Mouse (Mus musculus) stomach, postnatal 0 days (tissue): ENCODE data around the gene Zfp36l1. TPM values are rescaled to one million over a fixed set of nuclear protein-coding genes. Genes with fewer than 3 reads are reported as not detected.
A peak's percentile ranks its signal among the peaks of the same experiment; 100 is the strongest.

ENCODE experiments used
- ATAC-seq: fragments of 200-750 bp; cut with Nextera tagmentation; 2 replicates; pipeline ENCODE4 v1.8.0; 2017; ENCODE audit not compliant: low FRiP score, low TSS enrichment
- DNase-seq: peaks from one replicate; pipeline ENCODE4 v3.0.0-alpha.2; 2016; ENCODE audit warnings: low spot score
- H3K27ac ChIP-seq: fragments of 300-500 bp; sonication (generic); replicated peaks from 2 replicates; pipeline ENCODE4 v1.5.1; 2014; ENCODE audit warnings: mild to moderate bottlenecking, control low read depth
- H3K27me3 ChIP-seq: fragments of 300-500 bp; sonication (generic); 2 replicates; pipeline ENCODE4 v1.6.1; 2014; ENCODE audit warnings: low read length; ENCODE audit not compliant: control insufficient read depth, insufficient read depth
- H3K36me3 ChIP-seq: fragments of 300-500 bp; sonication (generic); 2 replicates; pipeline ENCODE4 v1.6.1; 2014; ENCODE audit warnings: low read length, mixed read lengths; ENCODE audit not compliant: control insufficient read depth, insufficient read depth
- H3K4me1 ChIP-seq: fragments of 300-500 bp; sonication (generic); replicated peaks from 2 replicates; pipeline ENCODE4 v1.6.1; 2014; ENCODE audit warnings: antibody characterized with exemption; ENCODE audit not compliant: control insufficient read depth, insufficient read depth
- H3K4me2 ChIP-seq: fragments of 300-500 bp; sonication (generic); replicated peaks from 2 replicates; pipeline ENCODE4 v1.6.1; 2014; ENCODE audit warnings: low read depth, mild to moderate bottlenecking, control low read depth, moderate library complexity
- H3K4me3 ChIP-seq: fragments of 300-500 bp; sonication (generic); 2 replicates; pipeline ENCODE4 v1.5.1; 2014; ENCODE audit warnings: low read depth, low read length, control low read depth
- H3K9ac ChIP-seq: fragments of 300-500 bp; sonication (generic); 2 replicates; pipeline ENCODE4 v1.6.1; 2014; ENCODE audit warnings: mild to moderate bottlenecking, low read length, control low read depth, mixed read lengths
- H3K9me3 ChIP-seq: fragments of 300-500 bp; sonication (generic); 2 replicates; pipeline ENCODE4 v1.6.1; 2016; ENCODE audit warnings: low read length; ENCODE audit not compliant: control insufficient read depth
- CTCF ChIP-seq: IDR thresholded peaks from 2 replicates; pipeline ENCODE4 v1.5.1; 2016; ENCODE audit warnings: antibody characterized with exemption, low read depth, mild to moderate bottlenecking, moderate library complexity
- EP300 ChIP-seq: optimal IDR thresholded peaks from 2 replicates; pipeline ENCODE3; 2016; ENCODE audit warnings: antibody characterized with exemption
- WGBS: fragments of 180-500 bp; shearing (Covaris S2); extraction: QIAGEN DNeasy Blood & Tissue Kit; methylation state at CpG from one replicate; pipeline ENCODE4 v1.1.7; 2014; 5-methylcytosine and 5-hydroxymethylcytosine counted together
- polyA plus RNA-seq: library from polyadenylated mRNA; unstranded; fragments of >200 nt; fragmentation: Nextera tagmentation; extraction: Ambion mirVana; gene quantifications from 2 replicates; pipeline ENCODE4 v1.2.1, GENCODE M21; 2015

The Zfp36l1 gene
- polyA plus RNA-seq, 1 experiment from 2014 or later = 90.8 TPM

DNA sequence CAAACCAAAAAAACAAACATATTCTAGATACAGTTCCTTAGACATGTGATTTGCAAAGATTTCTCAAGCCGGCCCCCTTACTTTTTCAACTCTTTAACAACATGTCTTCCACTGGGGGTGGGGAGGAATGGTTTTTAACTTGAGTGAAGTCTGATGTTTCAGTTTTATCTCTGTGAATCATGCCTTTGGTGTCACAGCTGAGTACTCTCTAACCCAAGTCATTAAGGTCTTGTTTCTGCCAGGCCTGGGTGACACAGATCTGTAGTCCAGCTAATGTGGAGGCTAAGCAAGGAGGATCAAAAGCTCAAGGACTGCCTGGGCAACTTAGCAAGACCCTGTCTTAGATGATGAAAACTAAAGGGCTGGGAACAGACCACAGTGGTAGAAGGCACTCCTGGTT lies 5.8 kb upstream of the Zfp36l1 start:
- no peaks in the 10 kb centered on the region for H3K27me3 ChIP-seq
- ATAC-seq (no peak), DNase-seq (no peak)
- H3K4me1 ChIP-seq = peaks cover 15% of the 10 kb centered on the region
- no peak overlapping the region for H3K4me3 ChIP-seq
- no peak overlapping the region for H3K27ac ChIP-seq
- no peak for TF ChIP-seq EP300
- no peak for TF ChIP-seq CTCF
- H3K4me2 ChIP-seq = no peak overlapping the region
- 83% methylated on average over 1 of the region's 1 CpGs for WGBS
- no peaks in the 10 kb centered on the region for H3K9me3 ChIP-seq
- peaks cover 4% of the 10 kb centered on the region; the same call in 1 of the 2 replicates for H3K36me3 ChIP-seq
- H3K9ac ChIP-seq = no peak overlapping the region

GRCm38 (mm10) chr12:80116206-80117112 lies 3.6 kb upstream of the Zfp36l1 start:
- 0 out of 2 replicates have a peak, but pooled peaks cover 6% of the 10 kb centered on the region for H3K4me1 ChIP-seq
- 34% methylated on average over 18 of the region's 18 CpGs for WGBS
- H3K36me3 ChIP-seq = peaks cover 4% of the 10 kb centered on the region; the same call in 1 of the 2 replicates
- no peak for DNase-seq
- TF ChIP-seq EP300 (no peak), CTCF (no peak)
- H3K27me3 ChIP-seq = no peaks in the 10 kb centered on the region
- peak overlapping the region; percentile 83 for H3K4me3 ChIP-seq
- peak overlapping the region; percentile 87 for H3K4me2 ChIP-seq
- no peaks in the 10 kb centered on the region for H3K9me3 ChIP-seq
- peak overlapping the region; percentile 94 for H3K9ac ChIP-seq
- peak overlapping the region; percentile 95 for H3K27ac ChIP-seq
- ATAC-seq = no peak; the same call in 1 of the 2 replicates

DNA sequence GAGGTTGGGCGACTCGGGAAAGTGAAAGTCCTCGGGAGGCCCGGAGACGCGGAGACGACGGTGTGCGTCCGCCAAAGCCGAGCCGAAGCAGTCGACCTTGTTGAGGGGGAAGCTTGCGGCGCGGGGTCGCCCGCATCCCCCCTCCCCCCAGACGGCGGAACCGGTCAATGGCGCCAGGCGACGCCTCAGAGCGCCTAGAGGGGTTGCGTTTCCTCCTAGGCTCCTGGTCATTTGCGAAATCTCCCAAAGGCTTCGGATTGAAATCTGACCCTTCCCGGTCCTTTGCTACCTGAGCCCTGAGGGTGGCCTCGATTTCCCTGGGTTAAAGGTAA lies 3.0 kb upstream of the Zfp36l1 start:
- Histone ChIP-seq H3K27ac (peak overlapping the region; percentile 95), H3K9me3 (no peaks in the 10 kb centered on the region), H3K9ac (peak overlapping the region; percentile 94), H3K36me3 (peaks cover 4% of the 10 kb centered on the region; the same call in 1 of the 2 replicates), H3K4me2 (peak overlapping the region; percentile 87), H3K4me3 (peak overlapping the region; percentile 83), H3K4me1 (0 out of 2 replicates have a peak, but pooled peaks cover 6% of the 10 kb centered on the region), H3K27me3 (no peaks in the 10 kb centered on the region)
- DNase-seq (no peak), ATAC-seq (no peak)
- no peak for TF ChIP-seq CTCF
- no peak for TF ChIP-seq EP300
- under 1% methylated on average over 28 of the region's 30 CpGs for WGBS

DNA sequence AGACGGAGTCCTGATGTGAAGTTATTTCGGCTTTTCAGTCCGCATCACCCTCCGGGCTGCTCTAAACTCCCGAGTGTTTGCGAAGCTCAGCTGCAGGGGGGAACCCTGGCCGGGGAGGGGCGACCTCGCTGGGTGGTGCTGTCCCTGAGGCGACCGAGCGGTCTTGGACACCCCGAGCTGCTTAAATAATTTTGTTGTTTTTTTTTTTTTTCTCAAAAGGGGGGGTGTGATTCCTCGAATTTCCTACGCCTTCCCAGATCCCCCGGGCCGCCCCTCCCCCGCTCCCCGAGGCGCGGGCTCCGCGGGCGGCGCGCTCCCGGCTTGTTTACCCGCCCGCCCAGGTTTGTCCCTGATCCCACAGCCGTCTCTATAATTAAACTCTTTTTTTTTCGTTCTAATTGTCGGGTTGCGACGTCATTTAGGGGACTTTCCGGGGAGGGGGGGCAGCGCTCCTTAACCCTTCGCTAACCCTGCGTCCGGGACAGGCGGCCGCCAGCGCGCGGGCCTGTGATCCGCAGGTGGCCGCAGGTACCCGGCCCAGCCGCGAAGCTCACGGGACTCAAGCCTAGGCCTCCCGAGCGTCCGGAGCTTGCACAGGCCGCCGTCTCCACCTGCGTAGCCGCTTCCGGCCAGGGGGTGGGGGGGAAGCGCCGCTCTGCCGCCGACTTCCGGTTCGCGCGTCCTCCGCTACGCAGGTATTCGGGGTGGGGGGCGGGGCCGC lies 2.5 kb upstream of the Zfp36l1 start:
- Histone ChIP-seq H3K4me3 (peak overlapping the region; percentile 83), H3K27me3 (no peaks in the 10 kb centered on the region), H3K4me1 (0 out of 2 replicates have a peak, but pooled peaks cover 6% of the 10 kb centered on the region), H3K36me3 (peaks cover 1% of the 10 kb centered on the region; the same call in 1 of the 2 replicates), H3K9ac (peak overlapping the region; percentile 94), H3K4me2 (peak overlapping the region; percentile 87), H3K27ac (peak overlapping the region; percentile 95), H3K9me3 (no peaks in the 10 kb centered on the region)
- ATAC-seq (peak; percentile 75), DNase-seq (peak; percentile 96)
- peak; percentile 17 for TF ChIP-seq EP300
- TF ChIP-seq CTCF = no peak
- WGBS = under 1% methylated on average over 66 of the region's 71 CpGs

DNA sequence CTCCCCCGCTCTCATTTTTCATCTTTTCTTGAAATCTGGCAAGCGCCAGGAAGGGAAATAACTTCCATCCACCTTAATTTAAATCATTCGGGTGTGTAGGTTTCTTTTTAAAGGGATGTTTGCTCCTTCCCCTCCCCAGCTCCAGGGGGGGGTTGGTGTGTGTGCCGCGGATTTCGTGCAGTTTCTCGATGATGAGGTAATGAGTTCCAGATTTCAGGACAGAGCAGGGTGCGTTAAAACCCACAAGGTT lies 2.0 kb upstream of the Zfp36l1 start:
- Histone ChIP-seq H3K4me3 (peak overlapping the region; percentile 83), H3K4me1 (0 out of 2 replicates have a peak, but pooled peaks cover 6% of the 10 kb centered on the region), H3K4me2 (peak overlapping the region; percentile 87), H3K27ac (peak overlapping the region; percentile 95), H3K9me3 (no peaks in the 10 kb centered on the region), H3K9ac (peak overlapping the region; percentile 94), H3K36me3 (peaks cover 6% of the 10 kb centered on the region), H3K27me3 (no peaks in the 10 kb centered on the region)
- TF ChIP-seq EP300 = no peak
- no peak for TF ChIP-seq CTCF
- WGBS = 0% methylated on average over 8 of the region's 8 CpGs
- DNase-seq (no peak), ATAC-seq (no peak)
